Mouse (Mus musculus) inflammation-experienced regulatory T-cells (primary cell): ENCODE measurements around the gene Lzts2. TPM values are rescaled to one million over a fixed set of nuclear protein-coding genes. Genes with fewer than 3 reads are reported as not detected.

Experiments
- polyA plus RNA-seq, 2 experiments: library from polyadenylated mRNA; unstranded; fragments of 100-300 nt; shearing (Covaris generic); gene quantifications; one replicate each; pipeline ENCODE4 v1.2.1; 2017

Lzts2 gene
- 1 to 10 TPM; 6.6 to 7.6 TPM for polyA plus RNA-seq

GRCm38 (mm10) chr19:45014335-45014971, at the start of gene Lzts2:
Gene Lzts2 (plus strand): TSS chr19:45014414.

DNA sequence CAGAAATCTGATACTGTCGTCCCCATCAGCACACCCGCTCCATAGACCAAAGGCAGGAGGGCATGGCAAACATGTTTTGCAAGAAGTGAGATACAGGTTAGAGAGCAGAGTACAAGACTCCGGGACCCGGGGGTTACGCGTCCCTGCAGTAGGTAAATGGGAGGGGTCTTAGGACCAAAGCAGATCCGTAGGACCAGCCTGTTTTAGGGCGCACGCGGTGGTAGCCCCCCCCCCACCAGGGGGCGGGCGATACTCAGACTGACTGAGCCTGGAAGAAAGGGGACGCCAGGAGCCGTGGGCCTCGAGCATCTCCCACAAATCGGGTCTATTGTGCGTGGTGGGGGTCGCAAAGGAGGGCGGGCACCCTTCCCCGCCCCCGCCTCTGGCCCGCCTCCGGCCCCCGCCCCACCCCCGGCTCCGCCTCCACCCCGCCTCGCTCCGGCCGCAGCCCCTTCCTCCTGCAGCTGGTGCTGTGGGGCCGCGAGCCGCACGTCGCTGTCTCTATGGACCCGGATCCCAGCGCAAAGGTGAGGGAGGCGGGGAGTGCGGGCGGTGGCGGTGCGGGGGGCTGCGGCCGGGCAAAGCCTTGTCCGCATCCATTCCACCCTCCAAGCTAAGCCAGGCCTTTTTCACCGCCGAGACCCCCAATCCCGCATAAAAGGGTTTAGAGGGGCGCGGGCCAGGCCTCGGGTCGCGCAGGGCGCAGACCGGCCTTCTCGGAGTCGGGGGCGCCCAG, 25.2 kb upstream of the Lzts2 start, which contains the start of gene Sema4g:
Gene Sema4g, plus strand, starts transcription at position 271 of the 736 bp plus-strand sequence.

DNA sequence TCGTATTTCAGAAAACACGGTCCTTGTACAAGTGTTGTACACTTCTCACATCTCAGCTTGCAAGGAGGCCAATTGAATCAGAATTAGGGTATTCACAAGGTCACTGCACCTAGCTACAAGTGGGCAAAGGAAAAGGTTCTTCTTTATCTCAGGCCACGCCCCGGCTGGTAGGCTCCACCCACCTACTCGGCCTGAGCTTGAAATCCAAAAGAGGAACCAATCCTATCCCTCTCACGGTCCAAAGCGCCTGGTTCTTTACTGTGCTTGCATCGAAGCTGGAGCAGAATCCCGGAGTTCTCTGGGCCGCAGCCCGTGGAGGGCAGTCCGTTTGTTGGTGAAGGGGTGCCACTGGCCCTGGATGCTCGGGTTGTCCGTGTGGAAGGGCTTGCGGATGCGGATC, 8.8 kb upstream of the Lzts2 start, which contains the start of gene Twnk:
Gene Twnk, plus strand, starts transcription at position 220 of the 400 bp plus-strand sequence.

DNA sequence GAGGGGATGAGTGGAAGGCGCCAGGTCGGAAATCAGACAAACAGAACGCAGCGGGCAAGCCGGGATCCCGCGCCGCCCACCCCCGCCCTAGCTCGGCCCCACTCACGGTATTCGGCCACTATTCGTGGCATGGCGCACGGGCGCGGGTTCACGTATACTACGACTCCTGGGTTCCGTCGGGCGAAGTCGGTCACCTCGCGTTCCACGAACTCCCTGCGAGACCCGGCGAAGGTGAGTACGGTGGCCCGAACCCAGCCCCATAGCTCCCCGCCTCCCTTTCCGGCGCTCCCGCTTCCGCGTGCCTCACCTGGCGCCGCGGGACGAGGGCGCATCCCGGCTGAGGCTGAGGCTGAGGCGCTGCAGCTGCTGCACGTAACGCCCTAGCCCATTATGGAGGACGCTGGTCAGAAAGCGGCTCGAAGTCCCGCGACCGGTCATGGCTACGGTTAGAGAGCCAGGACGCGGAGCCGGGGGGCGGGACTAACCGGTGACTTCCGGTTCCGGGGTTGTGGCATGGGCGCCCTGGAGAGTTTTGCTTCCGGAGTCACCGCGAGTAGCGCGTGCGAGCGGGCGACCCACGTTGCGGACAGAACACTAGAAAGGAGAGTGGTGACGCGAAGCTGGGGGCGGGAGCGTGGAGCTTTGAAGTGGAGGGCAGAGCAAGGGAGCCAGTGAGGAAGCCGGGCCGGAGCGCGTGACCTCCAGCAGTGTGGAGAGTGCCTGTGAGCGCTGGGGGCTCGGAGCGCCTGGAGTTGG, 8.1 kb upstream of the Lzts2 start, which contains the start of gene Mrpl43:
Gene Mrpl43, minus strand, starts transcription at position 486 of the 756 bp plus-strand sequence.

GRCm38 (mm10) chr19:45045651-45046050, 31.4 kb downstream of the Lzts2 start, which contains the start of gene Pdzd7:
Gene Pdzd7 (minus strand): TSS chr19:45045717.

DNA sequence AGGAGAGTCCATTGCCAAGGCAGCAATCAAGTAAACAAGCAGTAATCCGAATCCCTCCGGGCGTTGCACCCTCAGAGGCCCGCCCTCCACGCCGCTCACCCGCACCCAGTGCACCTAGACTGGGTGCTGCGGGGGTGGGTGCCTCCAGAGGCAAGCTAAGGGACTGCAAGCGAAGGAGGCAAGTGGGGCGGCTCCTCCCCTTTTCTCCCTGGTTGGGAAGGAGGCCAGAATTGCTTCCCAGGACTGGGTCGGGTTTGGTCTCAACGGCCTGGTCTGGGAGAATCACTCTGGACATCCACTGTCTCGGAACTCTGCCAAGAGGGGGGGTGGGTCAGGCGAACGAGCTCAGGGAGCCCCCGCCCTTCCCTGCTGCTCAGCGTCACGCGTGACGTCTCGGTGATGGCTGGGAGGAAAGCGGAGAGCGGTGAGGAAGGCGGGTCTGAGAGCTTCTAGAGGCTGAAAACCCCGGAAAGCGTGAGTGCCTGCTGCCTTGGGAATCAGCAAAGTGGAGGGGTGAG, 33.3 kb downstream of the Lzts2 start, which contains the start of gene Sfxn3:
Gene Sfxn3, plus strand, starts transcription at position 87 of the 518 bp plus-strand sequence.

DNA sequence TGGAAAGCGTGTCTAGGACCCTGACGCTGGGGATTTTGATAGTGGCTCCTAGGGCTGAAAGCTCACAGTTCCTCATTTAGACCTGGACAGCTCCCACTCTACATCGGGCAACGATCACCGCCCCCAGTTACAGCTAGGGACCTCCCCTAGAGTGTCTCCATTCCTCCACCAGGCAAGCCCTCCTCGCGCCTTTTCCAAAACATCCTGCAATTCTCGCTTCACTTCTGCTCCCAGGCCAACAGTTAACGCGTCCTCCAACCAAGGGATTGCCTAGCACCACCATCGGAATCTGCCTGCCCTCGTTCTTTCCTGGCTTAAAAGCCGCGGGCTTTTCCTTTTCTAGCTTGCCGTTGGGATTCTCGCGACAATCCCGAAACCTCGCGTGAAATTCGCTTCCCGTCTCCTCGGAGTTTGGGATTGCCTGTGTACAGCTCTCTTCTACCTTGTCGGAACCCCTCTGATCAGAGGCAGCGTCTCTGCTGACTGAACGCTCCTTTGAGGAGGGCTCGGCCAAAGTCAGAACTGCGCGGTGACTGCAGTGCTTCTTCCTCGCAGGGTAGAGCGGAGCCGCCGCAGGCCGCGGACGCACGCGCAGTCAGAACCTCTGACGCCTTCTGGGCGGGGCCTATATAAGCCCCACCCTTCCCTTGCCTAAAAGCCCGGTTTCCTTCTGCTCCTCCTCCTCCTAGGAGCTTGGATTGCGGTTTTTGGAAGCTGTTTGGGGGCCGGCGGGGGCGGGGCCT, 60.5 kb downstream of the Lzts2 start, which contains the start of gene Kazald1:
Gene Kazald1, plus strand, starts transcription at position 662 of the 743 bp plus-strand sequence.

Other genes starting within 250 kb of the Lzts2 start
- gene Slf2, start 83.3 kb upstream of the Lzts2 start, polyA plus RNA-seq = 10 to 100 TPM; 35.8 to 41.4 TPM
- 1 to 10 TPM in 1 of 2 experiments, under 1 TPM in 1; 0.36 to 1.4 TPM for gene Sema4g, start 25.3 kb upstream of the Lzts2 start, polyA plus RNA-seq
- gene Twnk, start 8.8 kb upstream of the Lzts2 start, polyA plus RNA-seq = 10 to 100 TPM; 13.5 to 15.4 TPM
- gene Mrpl43, start 8.0 kb upstream of the Lzts2 start, polyA plus RNA-seq = 10 to 100 TPM; 54.3 to 60.8 TPM
- under 1 TPM; 0.41 to 0.76 TPM for gene Pdzd7, start 31.3 kb downstream of the Lzts2 start, polyA plus RNA-seq
- 10 to 100 TPM; 68.5 to 71.5 TPM for gene Sfxn3, start 33.1 kb downstream of the Lzts2 start, polyA plus RNA-seq
- gene Kazald1, start 60.8 kb downstream of the Lzts2 start, polyA plus RNA-seq = 1 to 10 TPM in 1 of 2 experiments, under 1 TPM in 1; 0.37 to 1.6 TPM
- not detected for gene Tlx1, start 136.3 kb downstream of the Lzts2 start, polyA plus RNA-seq
- not detected for gene Lbx1, start 221.4 kb downstream of the Lzts2 start, polyA plus RNA-seq